ENCODE assay signal across 11 mouse cellular contexts in genomic region chr19:37320802-37321619, GRCm38 (mm10). TPM values are rescaled to one million over a fixed set of nuclear protein-coding genes. Genes with fewer than 3 reads are reported as not detected.
DNase-seq lines count a peak whose midpoint lies in the region; ATAC-seq lines count a peak whose summit lies in the region.
"Had no signal": no experiment of that assay in that cellular context is flagged by ENCODE, and none has a peak within 500 bp of the region (broad histone marks: within the 10 kb centered on the region; RNA-seq: fewer than 3 reads in every experiment).

No protein-coding gene starts in this region.

- H3K9me3 ChIP-seq in heart, embryonic 16.5 days (replicated peaks; ENCODE audit: control insufficient read depth, low read length) = no peaks in the 10 kb centered on the region
- H3K9me3 ChIP-seq in limb, embryonic 10.5 days (replicated peaks) = no peaks in the 10 kb centered on the region
- H3K9me3 ChIP-seq: midbrain, embryonic 12.5 days had no signal

- H3K4me3 ChIP-seq in heart, embryonic 16.5 days (ENCODE audit: low read length) = no peak overlapping the region
- no peak overlapping the region for H3K4me3 ChIP-seq in limb, embryonic 10.5 days
- H3K4me3 ChIP-seq: midbrain, embryonic 12.5 days had no signal

- peak; percentile 82 for ATAC-seq in heart, embryonic 16.5 days (replicated peaks; ENCODE audit: extremely low read depth, insufficient read depth, low FRiP score)

- H3K4me2 ChIP-seq in heart, embryonic 16.5 days (ENCODE audit: low read depth, low read length) = peak overlapping the region; percentile 19
- H3K4me2 ChIP-seq: midbrain, embryonic 12.5 days had no signal

- peaks cover 14% of the 10 kb centered on the region for H3K4me1 ChIP-seq in heart, embryonic 16.5 days (ENCODE audit: control insufficient read depth, insufficient read depth, low read length)
- H3K4me1 ChIP-seq in limb, embryonic 10.5 days = no peaks in the 10 kb centered on the region
- H3K4me1 ChIP-seq: midbrain, embryonic 12.5 days had no signal

- H3K36me3 ChIP-seq in heart, embryonic 16.5 days (ENCODE audit: control insufficient read depth, insufficient read depth) = peaks cover 13% of the 10 kb centered on the region
- H3K36me3 ChIP-seq in limb, embryonic 10.5 days = peaks cover 19% of the 10 kb centered on the region

- H3K27me3 ChIP-seq in heart, embryonic 16.5 days (ENCODE audit: control insufficient read depth, insufficient read depth, low read length) = no peaks in the 10 kb centered on the region
- no peaks in the 10 kb centered on the region for H3K27me3 ChIP-seq in limb, embryonic 10.5 days (ENCODE audit: low read depth, poor library complexity, severe bottlenecking)
- H3K27me3 ChIP-seq: midbrain, embryonic 12.5 days had no signal

- DNase-seq in layer of hippocampus, adult 11-12 months (ENCODE audit: low spot score) = peak; percentile 14
- DNase-seq in layer of hippocampus, adult 9-10 months (ENCODE audit: low spot score) = no peak
- peak; percentile 15 for DNase-seq in adipocyte (ENCODE audit: low spot score)
- DNase-seq in adrenal gland, postnatal 25 days = peak; percentile 75
- no peak for DNase-seq in limb, embryonic 10.5 days (ENCODE audit: low spot score)
- no peak for DNase-seq in embryo, embryonic 10.5 days (ENCODE audit: low spot score)
- no peak for DNase-seq in kidney, postnatal 25 days
- DNase-seq: kidney, adult 8-10 months; retina, postnatal 1 day had no signal

- 52% methylated on average over 16 of the region's 16 CpGs for WGBS in heart, embryonic 16.5 days
- 93% methylated on average over 16 of the region's 16 CpGs for WGBS in limb, embryonic 10.5 days

- H3K27ac ChIP-seq in heart, embryonic 16.5 days (ENCODE audit: low read length) = peak overlapping the region; percentile 90
- no peak overlapping the region for H3K27ac ChIP-seq in limb, embryonic 10.5 days
- H3K27ac ChIP-seq: midbrain, embryonic 12.5 days had no signal

- 0 out of 2 replicates have a peak overlapping the region, but pooled peaks have one; percentile 24 for H3K9ac ChIP-seq in heart, embryonic 16.5 days (ENCODE audit: low read length)
- H3K9ac ChIP-seq: midbrain, embryonic 12.5 days had no signal

RNA-seq across cellular contexts. Expression of gene Ide, which starts 16.6 kb away (rescaled TPM):
- 86.1 and 149 TPM in 2 replicates for total RNA-seq in adrenal gland, postnatal 25 days (2021)
- polyA plus RNA-seq in heart, embryonic 16.5 days (2015; fragmentation: Nextera tagmentation; extraction: Ambion mirVana) = 81.9 and 85.6 TPM in 2 replicates
- 37.1 and 45.2 TPM in 2 replicates for polyA plus RNA-seq in limb, embryonic 10.5 days (2016; fragmentation: Nextera tagmentation; extraction: Ambion mirVana)

RNA-seq across cellular contexts. Expression of gene Kif11, which starts 55.2 kb away (rescaled TPM):
- total RNA-seq in adrenal gland, postnatal 25 days (2021) = 5.1 and 5.7 TPM in 2 replicates
- polyA plus RNA-seq in heart, embryonic 16.5 days (2015; fragmentation: Nextera tagmentation; extraction: Ambion mirVana) = 43.7 and 51.5 TPM in 2 replicates
- 73.1 and 88.0 TPM in 2 replicates for polyA plus RNA-seq in limb, embryonic 10.5 days (2016; fragmentation: Nextera tagmentation; extraction: Ambion mirVana)

Comparison
In these comparisons a context has a peak if more than half of its experiments do, and no peak if none do; other contexts are left out.
1. DNase-seq: peak in layer of hippocampus, adult 11-12 months (single experiment), adipocyte (single experiment) and adrenal gland, postnatal 25 days (single experiment); none in layer of hippocampus, adult 9-10 months (single experiment), limb, embryonic 10.5 days (single experiment), embryo, embryonic 10.5 days (single experiment) and kidney, postnatal 25 days (0 of 2).